Mouse (Mus musculus) liver, postnatal 0 days (tissue): ENCODE measurements around the gene Rad51b. TPM values are rescaled to one million over a fixed set of nuclear protein-coding genes. Genes with fewer than 3 reads are reported as not detected.

Source experiments
- ATAC-seq: fragments of 200-750 bp; cut with Nextera tagmentation; 2 replicates; pipeline ENCODE4 v1.8.0; 2017; ENCODE audit warnings: mild to moderate bottlenecking, moderate library complexity
- DNase-seq: peaks from one replicate; pipeline ENCODE4 v3.0.0-alpha.2; 2016
- H3K27ac ChIP-seq: fragments of 300-500 bp; sonication (generic); 2 replicates; pipeline ENCODE4 v1.5.1; 2014; ENCODE audit warnings: antibody characterized with exemption, moderate library complexity, mild to moderate bottlenecking, low read depth
- H3K27me3 ChIP-seq: fragments of 300-500 bp; sonication (generic); 2 replicates; pipeline ENCODE4 v1.6.1; 2014; ENCODE audit warnings: low read length, control low read depth, mixed read lengths; ENCODE audit not compliant: insufficient read depth
- H3K36me3 ChIP-seq: fragments of 300-500 bp; sonication (generic); replicated peaks from 2 replicates; pipeline ENCODE4 v1.6.1; 2014; ENCODE audit warnings: mild to moderate bottlenecking, control low read depth, low read length, moderate library complexity, mixed read lengths; ENCODE audit not compliant: insufficient read depth
- H3K4me1 ChIP-seq: fragments of 300-500 bp; sonication (generic); 2 replicates; pipeline ENCODE4 v1.6.1; 2014; ENCODE audit warnings: antibody characterized with exemption, mild to moderate bottlenecking, control low read depth; ENCODE audit not compliant: insufficient read depth
- H3K4me2 ChIP-seq: fragments of 300-500 bp; sonication (generic); 2 replicates; pipeline ENCODE4 v1.6.1; 2014; ENCODE audit warnings: low read depth, mild to moderate bottlenecking, low read length, moderate library complexity, mixed read lengths
- H3K4me3 ChIP-seq: fragments of 300-500 bp; sonication (generic); 2 replicates; pipeline ENCODE4 v1.5.1; 2014; ENCODE audit warnings: low read depth, low read length
- H3K9ac ChIP-seq: fragments of 300-500 bp; sonication (generic); replicated peaks from 2 replicates; pipeline ENCODE4 v1.6.1; 2014; ENCODE audit warnings: mild to moderate bottlenecking, moderate library complexity
- H3K9me3 ChIP-seq: fragments of 300-500 bp; sonication (generic); 2 replicates; pipeline ENCODE4 v1.6.1; 2016; ENCODE audit warnings: mild to moderate bottlenecking, control low read depth, low read length, mixed read lengths
- CTCF ChIP-seq: sonication (generic); IDR thresholded peaks from 2 replicates; pipeline ENCODE4 v1.5.1; 2016; ENCODE audit warnings: antibody characterized with exemption, low read depth
- EP300 ChIP-seq: IDR thresholded peaks from 2 replicates; pipeline ENCODE4 v1.6.1; 2016; ENCODE audit warnings: antibody characterized with exemption, low read depth, mild to moderate bottlenecking
- WGBS: fragments of 180-500 bp; shearing (Covaris S2); extraction: QIAGEN DNeasy Blood & Tissue Kit; methylation state at CpG from one replicate; pipeline ENCODE4 v1.1.7; 2014; ENCODE audit not compliant: insufficient replicate concordance; 5-methylcytosine and 5-hydroxymethylcytosine counted together
- polyA plus RNA-seq: library from polyadenylated mRNA; unstranded; fragments of >200 nt; fragmentation: Nextera tagmentation; extraction: Ambion mirVana; gene quantifications from 2 replicates; pipeline ENCODE4 v1.2.1, GENCODE M21; 2015

Rad51b gene
- polyA plus RNA-seq, 1 experiment from 2014 or later = 2.5 TPM

- 45% methylated on average over 9 of the region's 9 CpGs for WGBS
- Histone ChIP-seq H3K4me3 (no peak overlapping the region), H3K9me3 (no peaks in the 10 kb centered on the region), H3K27ac (0 out of 2 replicates have a peak overlapping the region, but pooled peaks have one; percentile 18), H3K27me3 (no peaks in the 10 kb centered on the region), H3K36me3 (no peaks in the 10 kb centered on the region), H3K4me2 (no peak overlapping the region), H3K9ac (no peak overlapping the region), H3K4me1 (peaks cover 6% of the 10 kb centered on the region; the same call in 1 of the 2 replicates)
- ATAC-seq = peak; percentile 29; the same call in 1 of the 2 replicates
- TF ChIP-seq EP300 = no peak; the same call in 1 of the 2 replicates
- no peak for TF ChIP-seq CTCF
- no peak for DNase-seq
These were observed 336.5 kb downstream of the Rad51b start for GRCm38 (mm10) chr12:79633458-79634106.

- 41% methylated on average over 7 of the region's 7 CpGs for WGBS
- H3K9ac ChIP-seq = no peak overlapping the region
- H3K4me3 ChIP-seq = no peak overlapping the region
- no peak overlapping the region for H3K4me2 ChIP-seq
- H3K4me1 ChIP-seq = peaks cover 22% of the 10 kb centered on the region
- H3K27me3 ChIP-seq = no peaks in the 10 kb centered on the region
- no peaks in the 10 kb centered on the region for H3K36me3 ChIP-seq
- ATAC-seq (peak; percentile 92), DNase-seq (peak; percentile 67)
- H3K9me3 ChIP-seq = no peaks in the 10 kb centered on the region
- H3K27ac ChIP-seq = peak overlapping the region; percentile 87
- TF ChIP-seq EP300 (peak; percentile 40; the same call in 1 of the 2 replicates), CTCF (peak; percentile 40)
These were observed 344.6 kb downstream of the Rad51b start for GRCm38 (mm10) chr12:79641570-79642285.

DNA sequence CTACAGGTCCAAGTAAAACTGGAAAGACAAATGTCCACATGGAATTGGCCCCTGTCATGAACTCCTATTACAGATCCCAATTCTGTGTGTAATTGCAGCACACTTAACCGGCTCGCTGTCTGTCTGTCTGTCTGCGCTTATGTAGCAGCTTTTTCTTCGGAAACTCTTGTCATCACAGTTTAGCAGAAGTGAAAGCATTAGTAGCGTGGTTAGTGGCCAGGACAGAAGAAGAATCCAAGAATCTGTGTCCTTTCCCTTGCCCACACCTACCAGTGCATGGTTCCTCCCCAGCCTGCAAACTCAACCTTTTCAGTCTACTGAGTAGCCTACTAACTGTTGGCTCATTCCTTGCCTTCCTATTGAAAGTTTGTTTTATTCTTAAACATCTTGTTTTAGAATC is 345.6 kb downstream of the Rad51b start:
- TF ChIP-seq CTCF (no peak), EP300 (no peak)
- no peak overlapping the region for H3K4me3 ChIP-seq
- peaks cover 31% of the 10 kb centered on the region for H3K4me1 ChIP-seq
- no peaks in the 10 kb centered on the region for H3K36me3 ChIP-seq
- ATAC-seq (no peak), DNase-seq (no peak)
- no peaks in the 10 kb centered on the region for H3K9me3 ChIP-seq
- WGBS = 66% methylated on average over 5 of the region's 5 CpGs
- peak overlapping the region; percentile 82 for H3K27ac ChIP-seq
- H3K9ac ChIP-seq = no peak overlapping the region
- H3K27me3 ChIP-seq = no peaks in the 10 kb centered on the region
- H3K4me2 ChIP-seq = no peak overlapping the region

- no peaks in the 10 kb centered on the region for H3K27me3 ChIP-seq
- DNase-seq = no peak
- no peak for ATAC-seq
- no peak overlapping the region for H3K9ac ChIP-seq
- H3K36me3 ChIP-seq = no peaks in the 10 kb centered on the region
- peaks cover 32% of the 10 kb centered on the region for H3K4me1 ChIP-seq
- H3K4me3 ChIP-seq = no peak overlapping the region
- 76% methylated on average over 4 of the region's 4 CpGs for WGBS
- no peak for TF ChIP-seq CTCF
- no peak for TF ChIP-seq EP300
- no peaks in the 10 kb centered on the region for H3K9me3 ChIP-seq
- H3K27ac ChIP-seq = no peak overlapping the region
- H3K4me2 ChIP-seq = no peak overlapping the region
These were observed 348.6 kb downstream of the Rad51b start for GRCm38 (mm10) chr12:79645656-79646055.

DNA sequence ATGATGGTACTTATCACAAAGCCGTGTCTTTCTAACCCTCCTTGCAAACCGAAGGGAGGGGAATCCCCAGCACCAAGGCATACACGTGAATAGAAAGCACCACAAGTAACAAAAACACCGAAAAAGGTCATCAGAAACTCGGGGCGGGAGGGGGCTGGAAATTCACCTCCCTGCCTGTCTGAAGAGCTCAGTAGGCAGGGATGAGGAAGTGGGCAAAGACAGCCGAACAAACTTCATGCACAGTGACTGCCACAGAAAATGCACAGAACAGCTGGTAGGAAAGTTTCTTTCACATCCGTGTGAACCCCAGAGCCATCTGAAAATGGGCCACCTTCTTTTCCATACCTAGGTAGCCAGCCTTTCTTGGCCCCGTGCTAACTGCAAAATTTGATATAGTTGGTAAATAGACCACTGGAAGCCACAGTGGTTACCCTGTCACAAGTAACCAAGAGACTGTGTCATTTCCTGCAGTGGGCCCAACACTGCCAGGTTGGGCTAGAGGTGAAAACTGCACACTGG is 349.6 kb downstream of the Rad51b start:
- peaks cover 25% of the 10 kb centered on the region for H3K4me1 ChIP-seq
- H3K36me3 ChIP-seq = no peaks in the 10 kb centered on the region
- H3K27ac ChIP-seq = peak overlapping the region; percentile 24
- 0 out of 2 replicates have a peak, but pooled peaks have one; percentile 4 for ATAC-seq
- 20% methylated on average over 9 of the region's 9 CpGs for WGBS
- peak; percentile 38 for DNase-seq
- no peak overlapping the region for H3K9ac ChIP-seq
- H3K27me3 ChIP-seq = no peaks in the 10 kb centered on the region
- TF ChIP-seq CTCF (no peak), EP300 (no peak)
- H3K4me3 ChIP-seq = no peak overlapping the region
- H3K9me3 ChIP-seq = no peaks in the 10 kb centered on the region
- no peak overlapping the region for H3K4me2 ChIP-seq

GRCm38 (mm10) chr12:79647382-79647781 is 350.3 kb downstream of the Rad51b start:
- Histone ChIP-seq H3K9ac (no peak overlapping the region), H3K4me2 (no peak overlapping the region), H3K36me3 (no peaks in the 10 kb centered on the region), H3K4me1 (peaks cover 20% of the 10 kb centered on the region), H3K27me3 (no peaks in the 10 kb centered on the region), H3K4me3 (no peak overlapping the region), H3K9me3 (no peaks in the 10 kb centered on the region), H3K27ac (peak overlapping the region; percentile 24; the same call in 1 of the 2 replicates)
- DNase-seq (no peak), ATAC-seq (no peak)
- 88% methylated on average over 6 of the region's 6 CpGs for WGBS
- TF ChIP-seq EP300 (no peak), CTCF (no peak)
